Mouse (Mus musculus): ENCODE results near the gene Gm10295.

Gm10295 gene

GRCm38 (mm10) chr7:71351364-71351763 is at the start of gene Gm10295:
TSS of gene Gm10295 (minus strand) at chr7:71351485.
- peak; percentile 24 for DNase-seq (ENCODE audit: low spot score)

DNA sequence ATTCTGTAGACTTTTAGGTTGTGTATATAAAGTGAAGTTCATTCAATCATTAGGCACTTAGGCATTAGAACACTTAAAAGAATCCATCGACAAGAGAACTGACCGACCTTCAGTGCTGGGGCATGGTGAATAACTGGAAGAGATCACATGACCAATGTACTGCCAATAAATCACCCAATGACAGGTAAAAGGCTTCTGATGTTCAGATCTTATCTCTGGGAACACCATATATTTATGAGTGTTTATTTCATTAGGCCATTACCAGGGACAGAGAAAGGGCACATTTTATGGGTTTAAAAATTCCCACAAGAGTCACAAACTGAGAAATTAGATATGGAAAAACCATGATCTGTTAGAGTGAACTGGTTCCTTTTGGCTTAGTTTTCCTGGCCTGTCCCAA is 49.7 kb upstream of the Gm10295 start:
- no peak for DNase-seq (ENCODE audit: low spot score)

DNA sequence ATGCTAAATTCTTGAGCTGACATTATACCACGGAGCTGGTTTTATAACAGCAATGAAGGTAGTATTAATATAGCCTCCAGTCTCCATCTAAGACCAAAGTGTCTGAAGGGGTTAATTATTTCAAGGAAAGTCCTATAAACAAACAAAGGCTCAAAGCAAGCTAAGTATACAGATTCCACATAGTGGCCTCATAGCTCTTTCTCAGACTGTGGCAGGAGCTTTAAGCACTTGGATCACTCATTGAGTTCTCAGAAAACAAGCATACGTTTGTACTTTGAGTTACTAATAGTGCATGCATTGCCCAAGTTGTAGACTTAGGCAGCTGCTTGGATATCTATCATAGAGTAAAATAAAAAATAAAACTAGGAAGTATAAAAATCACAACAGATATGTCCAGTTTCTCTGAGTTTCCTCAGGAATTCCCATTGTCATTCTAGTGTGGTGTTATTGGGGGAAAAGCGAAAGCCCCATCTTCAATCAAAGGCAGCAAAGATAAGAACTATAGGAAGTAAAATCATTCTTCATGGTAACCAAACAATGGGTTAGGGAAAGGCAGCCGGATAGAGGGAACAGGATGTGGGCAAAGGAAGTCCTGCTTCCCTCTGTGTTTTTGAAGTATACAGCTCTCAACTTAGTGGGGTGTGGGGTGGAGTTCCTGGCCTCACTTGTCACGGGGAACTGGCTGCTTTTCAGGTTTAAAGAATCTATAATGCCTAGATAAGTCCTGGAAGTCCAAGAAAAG is 48.8 kb upstream of the Gm10295 start:
- DNase-seq (ENCODE audit: low spot score): no peak

- DNase-seq (ENCODE audit: low spot score): no peak
Measured at GRCm38 (mm10) chr7:71398959-71399756, 47.9 kb upstream of the Gm10295 start.

- DNase-seq (ENCODE audit: low spot score): no peak
Measured at GRCm38 (mm10) chr7:71398389-71398788, 47.1 kb upstream of the Gm10295 start.

DNA sequence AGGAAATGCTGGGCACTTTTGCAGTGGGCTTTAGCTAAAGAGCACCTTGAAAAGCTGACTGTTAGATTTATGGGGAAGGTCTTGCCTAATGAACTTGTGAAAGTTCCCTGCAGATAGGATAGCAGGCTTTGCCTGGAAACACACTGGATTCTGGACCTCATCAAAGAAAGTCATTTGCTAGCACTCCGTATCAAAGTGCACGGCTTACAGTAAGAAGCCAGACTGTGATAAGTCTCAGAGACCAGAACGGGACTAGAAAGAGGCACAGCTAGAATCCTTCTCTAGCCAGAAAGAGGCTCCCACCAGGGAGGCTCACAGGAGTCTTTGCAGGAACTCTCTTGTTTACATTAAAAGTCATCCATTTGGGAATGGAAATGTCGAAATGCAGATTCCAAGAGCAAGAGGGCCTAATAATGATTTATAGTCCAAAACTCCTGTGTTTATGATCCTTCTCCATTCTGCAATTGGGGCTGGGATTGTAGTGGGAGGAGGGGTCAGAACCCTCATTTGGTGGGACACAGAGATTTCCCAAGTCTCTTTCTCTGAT is 41.6 kb upstream of the Gm10295 start:
- no peak for DNase-seq (ENCODE audit: low spot score)

DNA sequence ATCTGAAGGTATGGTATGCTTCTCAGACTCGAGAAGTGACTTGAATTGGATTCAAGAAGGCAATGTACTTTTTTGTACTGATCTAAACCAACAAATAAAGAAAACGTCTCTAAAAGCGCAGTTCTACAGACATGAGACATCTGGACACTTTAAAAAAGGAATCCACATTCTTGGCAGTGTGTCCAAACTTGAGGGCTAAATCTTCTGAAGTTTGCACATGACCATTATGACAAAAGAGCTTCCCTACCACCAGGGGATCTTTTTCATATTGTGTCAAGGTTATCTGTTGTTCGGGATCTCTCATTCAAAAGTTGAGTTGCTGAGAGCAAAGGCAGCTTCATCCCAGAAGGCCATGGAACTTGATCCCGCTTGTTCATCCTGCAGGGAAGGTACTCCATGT is 40.0 kb upstream of the Gm10295 start:
- no peak for DNase-seq (ENCODE audit: low spot score)

- no peak for DNase-seq (ENCODE audit: low spot score)
Measured at GRCm38 (mm10) chr7:71390291-71390690, 39.0 kb upstream of the Gm10295 start.

DNA sequence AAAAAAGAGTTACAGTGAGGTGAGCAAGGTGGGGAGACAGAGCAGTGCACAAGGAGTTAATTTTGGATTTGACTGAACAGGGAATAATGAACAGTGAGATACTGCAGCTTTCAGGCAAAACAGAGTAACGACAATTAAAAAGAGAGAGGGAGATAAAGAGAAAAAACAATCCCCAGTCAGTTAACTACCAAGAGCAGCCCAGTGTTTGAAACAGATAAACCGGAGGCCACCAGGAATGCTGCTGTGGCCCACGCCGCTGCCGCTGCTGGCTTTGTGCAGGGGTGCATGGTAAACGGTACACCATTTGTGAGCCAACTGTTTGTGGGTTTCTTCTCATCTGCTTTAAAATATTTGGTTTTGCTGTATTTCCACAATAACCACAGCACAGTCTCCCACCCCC is 34.8 kb upstream of the Gm10295 start:
- no peak for DNase-seq (ENCODE audit: low spot score)

GRCm38 (mm10) chr7:71384921-71385320 is 33.6 kb upstream of the Gm10295 start:
- no peak for DNase-seq (ENCODE audit: low spot score)

DNA sequence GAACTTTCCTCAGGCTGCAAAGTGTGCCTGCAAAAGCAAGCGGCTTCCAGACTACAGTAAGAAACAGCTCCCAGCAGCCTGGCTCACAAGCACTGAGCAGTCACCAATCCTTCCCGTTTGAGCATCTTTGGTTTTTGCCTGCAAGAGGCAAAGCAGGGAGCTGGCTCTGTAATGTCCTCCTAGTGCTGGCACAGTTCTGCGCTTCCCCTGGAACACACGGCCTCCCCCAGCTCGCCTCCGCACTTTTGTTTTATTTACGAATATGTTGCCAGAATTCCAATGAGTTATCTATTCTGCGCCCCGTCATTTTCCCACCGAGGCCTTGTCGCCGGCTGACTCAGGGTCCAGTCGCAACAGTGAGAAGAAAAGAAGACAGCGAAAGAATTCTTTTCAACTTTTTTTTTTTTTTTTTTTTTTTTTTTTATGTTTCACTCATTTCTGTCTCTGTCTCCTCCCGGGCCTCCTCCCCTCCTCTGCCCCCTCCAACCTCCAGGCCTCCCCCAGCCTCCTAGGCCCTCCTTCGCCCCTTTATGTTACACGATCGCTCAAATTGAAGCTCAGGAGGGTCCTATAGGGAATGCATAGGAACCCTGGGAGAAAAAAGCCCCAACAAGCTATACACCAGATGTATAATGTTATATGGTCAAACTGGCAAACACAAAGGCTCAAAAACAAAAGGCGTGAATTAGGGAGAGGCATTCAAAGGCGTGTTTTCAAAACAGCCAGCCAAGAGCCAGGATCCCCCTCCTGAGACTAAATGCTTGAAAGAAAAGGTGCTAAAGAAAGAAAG is 32.3 kb upstream of the Gm10295 start:
- peak; percentile 74 for DNase-seq (ENCODE audit: low spot score)

DNA sequence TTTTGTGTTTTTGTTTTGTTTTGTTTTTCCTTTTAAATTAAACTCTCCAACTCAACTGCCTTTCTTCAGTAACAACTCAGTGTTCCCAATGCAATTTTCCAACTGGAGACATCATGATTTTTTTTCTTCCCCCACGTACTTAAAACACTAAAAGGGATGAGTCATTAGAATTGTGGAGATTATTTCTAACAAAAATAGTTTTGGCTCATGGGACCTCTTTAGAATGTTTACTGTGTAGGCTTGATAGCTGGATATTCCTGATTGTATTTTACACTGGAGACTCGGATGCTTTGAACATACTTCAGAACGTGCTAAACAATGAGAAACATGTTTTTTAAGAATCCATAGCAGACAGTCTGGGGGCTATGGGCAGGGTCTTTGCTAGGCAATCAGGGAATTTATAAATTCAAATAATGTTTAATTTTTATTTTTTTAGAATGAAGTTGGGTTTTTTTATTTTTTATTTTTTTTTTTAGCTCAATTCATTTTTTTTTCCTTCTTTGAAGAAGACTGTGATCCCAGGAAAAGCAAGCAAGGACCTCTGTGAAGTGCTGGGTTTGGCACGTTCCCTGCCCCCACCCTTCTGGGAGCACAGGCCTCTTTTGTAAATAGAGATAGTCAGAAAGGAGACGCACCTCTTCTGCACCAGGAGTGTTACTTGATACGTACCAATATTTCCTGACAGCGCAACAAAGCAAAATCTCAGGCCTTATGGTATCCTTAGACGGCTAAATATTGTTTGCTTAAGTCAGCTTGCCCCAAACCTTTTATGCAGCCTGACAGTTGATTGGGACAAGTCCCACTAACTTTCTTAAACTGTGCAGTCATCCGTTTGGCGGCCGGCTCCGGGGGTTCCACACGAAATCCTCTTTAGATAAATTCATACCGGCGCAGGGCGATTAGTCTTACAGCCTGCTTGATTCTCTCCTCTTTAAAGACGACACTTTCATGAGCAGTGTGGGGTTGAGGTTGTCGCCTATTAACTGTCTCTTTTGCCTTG is 28.8 kb upstream of the Gm10295 start:
- peak; percentile 54 for DNase-seq (ENCODE audit: low spot score)

DNA sequence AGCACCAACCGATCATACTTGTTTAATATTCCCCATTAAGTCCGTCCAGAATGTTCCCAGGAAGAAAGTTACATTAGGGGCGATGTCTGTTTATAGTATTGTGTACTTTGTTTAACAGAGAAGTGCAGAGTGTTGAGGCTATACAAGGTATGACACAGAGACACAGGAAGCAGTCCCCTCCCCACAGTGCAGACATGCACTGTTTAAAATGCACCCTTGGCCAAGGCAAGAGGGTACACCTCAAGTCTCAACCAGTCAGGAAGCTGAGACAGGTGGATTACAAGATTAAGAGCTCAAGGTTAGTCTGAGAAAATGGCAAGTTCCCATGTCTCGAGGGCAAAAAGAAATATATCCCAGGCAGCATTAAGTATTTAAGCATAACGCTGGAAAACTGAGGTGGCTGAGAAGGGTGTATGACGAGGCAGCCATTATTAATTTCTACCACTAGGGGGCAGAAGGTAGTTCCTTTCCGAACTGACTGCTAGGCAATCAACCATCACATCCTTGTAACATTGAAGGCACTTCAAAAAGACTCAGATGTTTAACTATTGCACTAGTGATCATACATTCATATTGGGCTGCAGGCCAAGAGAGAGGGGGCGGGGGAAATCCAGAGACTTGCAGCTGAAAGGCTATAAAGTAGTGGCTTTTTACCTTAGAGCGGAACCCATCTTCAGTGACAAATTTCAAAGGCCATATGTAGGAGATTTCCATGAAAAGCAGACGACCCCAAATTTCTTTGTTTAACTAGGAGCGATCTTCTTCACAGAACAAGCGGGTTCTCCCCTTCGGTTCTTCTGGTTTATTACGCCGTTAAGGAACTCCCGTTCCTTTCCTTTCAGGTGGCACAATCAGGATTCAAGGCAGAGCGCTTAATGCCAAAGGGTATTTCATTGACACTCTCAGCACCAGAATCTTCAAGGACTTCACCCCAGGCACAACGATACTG is 27.8 kb upstream of the Gm10295 start:
- peak; percentile 76 for DNase-seq (ENCODE audit: low spot score)

DNA sequence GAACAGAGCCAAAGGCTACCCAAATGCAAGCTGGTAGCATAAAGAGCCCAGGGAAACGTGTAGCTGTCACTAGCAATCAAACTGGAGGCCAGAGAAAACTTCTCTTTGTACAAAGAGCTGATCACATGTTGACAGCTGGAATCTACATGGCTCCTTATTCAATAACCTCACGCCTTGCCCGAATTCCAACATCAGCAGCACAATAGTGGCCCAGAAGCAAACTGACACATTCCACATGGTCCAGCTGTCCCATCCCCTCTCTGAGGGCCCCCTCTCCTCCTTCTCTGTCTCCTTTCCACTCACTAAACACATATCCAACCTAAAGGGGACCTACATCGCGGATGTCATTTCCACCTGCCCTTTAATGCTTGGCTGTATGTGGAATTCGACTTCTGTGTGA is 26.7 kb upstream of the Gm10295 start:
- no peak for DNase-seq (ENCODE audit: low spot score)

DNA sequence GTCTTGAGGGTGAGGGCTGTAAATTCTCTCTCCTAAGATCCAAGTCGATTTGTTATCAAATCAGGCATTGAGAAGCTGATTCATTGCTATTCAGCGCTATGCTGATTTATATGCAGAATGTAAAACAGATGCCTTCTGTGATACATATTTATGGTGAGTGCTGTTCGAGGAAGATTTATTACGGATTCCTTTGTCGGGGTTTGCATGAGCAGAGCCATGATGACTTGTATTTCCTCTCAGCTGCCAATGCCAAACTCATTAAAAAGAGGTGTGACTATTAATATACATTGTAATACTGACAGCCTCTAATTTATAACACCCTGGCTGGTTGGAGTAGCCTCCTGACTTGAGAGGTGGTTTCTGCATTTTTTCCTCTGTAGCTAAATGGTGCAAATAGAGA is 22.8 kb upstream of the Gm10295 start:
- no peak for DNase-seq (ENCODE audit: low spot score)

- no peak for DNase-seq (ENCODE audit: low spot score)
Measured at GRCm38 (mm10) chr7:71371916-71372315, 20.6 kb upstream of the Gm10295 start.

DNA sequence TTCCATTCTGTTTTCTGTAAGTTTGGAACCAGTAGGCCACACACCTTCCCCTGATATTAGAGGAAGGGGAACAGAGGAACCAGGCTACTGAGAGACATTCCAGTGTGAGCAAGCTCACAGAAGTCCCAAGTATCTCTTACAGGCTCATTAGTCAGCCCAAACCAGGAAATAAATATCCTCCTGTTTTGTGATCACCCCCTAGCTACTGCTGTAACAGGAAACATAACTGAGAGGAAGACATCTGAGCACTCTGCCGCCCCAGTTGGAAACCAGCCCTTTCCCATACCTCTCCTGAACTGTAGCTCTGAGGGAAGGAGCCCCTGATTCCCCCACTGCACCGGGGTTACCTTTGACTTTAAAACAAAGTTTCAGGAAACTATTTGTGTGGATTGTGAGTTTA is 19.5 kb upstream of the Gm10295 start:
- DNase-seq (ENCODE audit: low spot score): no peak

DNA sequence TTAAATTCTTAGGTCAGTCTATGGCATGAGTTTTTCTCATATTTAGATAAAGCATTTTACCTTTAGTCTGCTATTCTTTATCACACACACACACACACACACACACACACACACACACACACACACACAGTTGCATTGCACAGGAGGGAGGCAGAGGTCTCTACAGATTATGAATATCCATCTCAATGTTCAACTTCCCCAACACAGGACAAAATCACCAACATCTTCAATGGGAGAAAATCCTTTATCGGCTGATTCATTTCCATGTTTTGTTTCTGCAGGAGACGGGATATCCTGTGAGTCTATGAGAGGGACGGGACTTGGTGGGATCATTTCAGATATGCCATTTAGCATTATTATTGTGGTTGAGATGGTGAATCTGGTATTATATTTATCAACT is 18.8 kb upstream of the Gm10295 start:
- DNase-seq (ENCODE audit: low spot score): no peak

DNA sequence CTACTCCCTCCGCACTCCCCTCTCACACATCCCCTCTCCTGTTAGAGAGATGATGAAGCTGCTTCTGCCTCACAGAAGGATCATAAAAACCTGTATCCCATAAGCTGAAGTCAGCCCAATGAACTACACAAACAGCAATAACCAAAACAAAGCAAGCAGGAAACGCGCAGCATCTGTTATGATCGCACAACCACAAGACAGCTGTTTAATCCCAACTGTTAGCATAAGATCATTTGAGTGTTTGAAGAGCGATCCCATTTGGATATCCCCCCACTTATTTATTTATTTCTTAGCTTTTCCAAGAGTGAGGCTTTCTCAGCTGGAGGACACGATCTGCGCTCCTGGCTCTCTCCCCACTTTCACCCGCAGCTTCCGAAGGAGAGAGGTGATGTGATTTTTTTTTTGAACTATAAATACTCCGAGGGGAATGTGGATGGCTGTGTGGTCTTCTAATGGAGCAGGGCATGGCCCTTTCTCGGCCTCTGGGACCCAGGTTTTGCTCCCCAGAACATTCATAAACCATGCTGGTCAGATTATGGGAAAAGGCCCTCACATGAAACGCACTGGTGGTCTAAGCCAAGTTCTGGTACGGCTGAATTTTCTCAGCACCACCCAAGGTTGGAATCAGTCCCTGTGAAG is 17.4 kb upstream of the Gm10295 start:
- no peak for DNase-seq (ENCODE audit: low spot score)

GRCm38 (mm10) chr7:71355596-71355995 is 4.3 kb upstream of the Gm10295 start:
- no peak for DNase-seq (ENCODE audit: low spot score)

Data from embryo, embryonic 10 days (tissue).